Mouse (Mus musculus): ENCODE measurements around the gene Eps8l3.

GRCm38 (mm10) chr3:107867086-107867485, 9.9 kb upstream of the Eps8l3 start:
- TF ChIP-seq CTCF (IDR thresholded peaks at IDR 0.05; ENCODE audit: low read depth) (peak; percentile 98), EP300 (IDR thresholded peaks at IDR 0.05; ENCODE audit: low read depth) (no peak)
